Mouse (Mus musculus): ENCODE data around the gene Dync1i1. TPM values are rescaled to one million over a fixed set of nuclear protein-coding genes. Genes with fewer than 3 reads are reported as not detected.

Dync1i1 gene
- total and polyA plus RNA-seq, 3 experiments: not detected

DNA sequence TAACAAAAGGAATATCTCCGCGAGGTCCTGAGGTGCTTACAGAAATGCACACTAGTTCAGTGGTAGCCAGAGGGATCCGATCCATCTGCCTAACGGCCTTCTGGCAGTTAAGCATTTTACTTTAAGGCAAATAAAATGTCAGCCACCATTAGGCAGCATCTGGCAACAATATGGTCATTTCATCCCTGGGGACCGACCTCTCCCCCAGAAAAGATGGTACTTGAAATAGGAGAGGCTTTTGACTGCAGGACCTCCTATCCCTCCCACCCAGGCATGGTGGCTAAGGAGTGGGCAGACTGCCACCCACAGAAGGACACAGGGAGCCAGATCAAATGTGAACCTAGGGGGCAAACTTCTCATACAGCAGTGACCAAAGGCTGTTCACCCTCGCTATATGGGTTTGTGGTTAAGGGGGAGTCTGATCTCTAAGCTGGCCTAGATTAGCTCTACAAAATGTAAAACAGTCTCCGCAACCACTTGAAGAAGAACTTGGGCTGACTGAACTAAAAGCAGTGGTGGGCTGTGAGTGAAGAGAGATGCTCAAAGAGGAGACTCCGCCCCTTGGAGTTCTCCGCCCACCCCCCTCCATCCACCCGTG is 231.0 kb downstream of the Dync1i1 start:
- Histone ChIP-seq H3K9ac (ENCODE audit: control insufficient read depth, low read depth, low read length, poor library complexity, severe bottlenecking) (no peak overlapping the region), H3K27me3 (ENCODE audit: control insufficient read depth in 1 of 2, insufficient read depth in 2 of 2, low read length in 2 of 2) (no peaks in the 10 kb centered on the region), H3K79me2 (ENCODE audit: control insufficient read depth, insufficient read depth, low read length, poor library complexity) (no peaks in the 10 kb centered on the region), H3K4me3 (ENCODE audit: control insufficient read depth in 1 of 2, insufficient read depth in 1 of 2, low read depth in 2 of 2, low read length in 2 of 2) (no peak overlapping the region), H3K27ac (ENCODE audit: control insufficient read depth, low read depth, low read length) (no peak overlapping the region), H3K9me3 (replicated peaks; ENCODE audit: insufficient read depth, low read length) (no peaks in the 10 kb centered on the region), H3K36me3 (ENCODE audit: control insufficient read depth in 1 of 2, insufficient read depth in 2 of 2, low read length in 2 of 2) (no peaks in the 10 kb centered on the region), H3K4me1 (ENCODE audit: control insufficient read depth in 1 of 2, insufficient read depth in 2 of 2, low read length in 2 of 2) (no peaks in the 10 kb centered on the region)
- DNase-seq (ENCODE audit: low read depth, low spot score): no peak
- no peak for TF ChIP-seq MXI1 (IDR thresholded peaks at IDR 0.05; ENCODE audit: low read depth, low read length)
- TF ChIP-seq MAX (IDR thresholded peaks at IDR 0.05; ENCODE audit: low read length): no peak
- no peak for TF ChIP-seq CHD1 (IDR thresholded peaks at IDR 0.05; ENCODE audit: low read depth, low read length)
- no peak for TF ChIP-seq EP300 (IDR thresholded peaks at IDR 0.05; ENCODE audit: low read depth in 1 of 2, low read length in 2 of 2)
- no peak for TF ChIP-seq MYB (IDR thresholded peaks at IDR 0.05; ENCODE audit: low read depth, low read length)

DNA sequence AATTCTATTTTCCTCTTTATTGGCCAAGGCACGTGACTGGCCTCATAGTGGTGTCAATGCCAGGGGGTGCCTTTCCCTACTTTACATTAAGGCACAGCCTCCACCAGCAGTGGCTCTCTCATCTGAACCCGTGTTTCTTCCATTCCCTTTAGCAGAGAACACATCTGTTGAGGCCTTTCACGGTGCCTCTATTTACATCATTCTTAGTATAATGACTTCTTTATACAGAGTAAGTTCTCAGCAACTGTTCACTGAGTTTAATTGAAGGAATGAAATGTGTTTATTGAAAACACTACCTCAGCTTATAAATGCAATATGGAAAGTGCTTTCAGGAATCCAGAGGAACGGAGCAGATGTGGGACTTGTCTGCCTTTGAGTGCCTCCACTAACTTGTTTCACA is 235.3 kb downstream of the Dync1i1 start:
- H3K27ac ChIP-seq (ENCODE audit: control insufficient read depth, low read depth, low read length): no peak overlapping the region
- H3K4me3 ChIP-seq (ENCODE audit: control insufficient read depth in 1 of 2, insufficient read depth in 1 of 2, low read depth in 2 of 2, low read length in 2 of 2): no peak overlapping the region
- H3K27me3 ChIP-seq (ENCODE audit: control insufficient read depth in 1 of 2, insufficient read depth in 2 of 2, low read length in 2 of 2): no peaks in the 10 kb centered on the region
- no peaks in the 10 kb centered on the region for H3K9me3 ChIP-seq (replicated peaks; ENCODE audit: insufficient read depth, low read length)
- H3K9ac ChIP-seq (ENCODE audit: control insufficient read depth, low read depth, low read length, poor library complexity, severe bottlenecking): no peak overlapping the region
- no peaks in the 10 kb centered on the region for H3K36me3 ChIP-seq (ENCODE audit: control insufficient read depth in 1 of 2, insufficient read depth in 2 of 2, low read length in 2 of 2)
- no peaks in the 10 kb centered on the region for H3K79me2 ChIP-seq (ENCODE audit: control insufficient read depth, insufficient read depth, low read length, poor library complexity)
- H3K4me1 ChIP-seq (ENCODE audit: control insufficient read depth in 1 of 2, insufficient read depth in 2 of 2, low read length in 2 of 2): no peaks in the 10 kb centered on the region
- DNase-seq (ENCODE audit: low read depth, low spot score): no peak
- TF ChIP-seq USF1 (IDR thresholded peaks at IDR 0.05; ENCODE audit: low read depth, low read length): no peak
- TF ChIP-seq ZMIZ1 (IDR thresholded peaks at IDR 0.05; ENCODE audit: low read depth, low read length): no peak
- TF ChIP-seq CTCF (IDR thresholded peaks at IDR 0.05 in 2 of 3, conservative IDR thresholded peaks at IDR 0.05 in 1 of 3; ENCODE audit: control insufficient read depth in 1 of 3, insufficient read depth in 1 of 3, low read depth in 2 of 3, low read length in 3 of 3, poor library complexity in 1 of 3, severe bottlenecking in 1 of 3): no peak

DNA sequence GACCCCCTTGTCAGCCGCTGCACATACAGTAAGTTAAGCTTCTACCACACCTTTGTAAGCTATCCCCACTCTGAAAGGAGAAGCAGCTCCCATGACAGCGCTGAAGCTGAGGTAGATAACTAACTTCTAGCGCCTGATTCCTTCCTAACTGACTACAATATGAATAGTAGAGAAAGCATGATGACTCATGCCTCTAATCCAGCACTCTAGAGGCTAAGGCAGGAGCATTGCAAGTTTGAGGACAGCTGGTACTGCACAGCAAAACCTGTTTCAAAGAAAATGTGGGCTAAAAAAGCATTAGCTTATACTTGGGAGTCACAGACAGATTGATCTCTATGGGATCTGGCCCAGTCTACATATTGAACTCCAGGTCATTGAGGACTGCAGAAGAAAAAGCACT is 236.5 kb downstream of the Dync1i1 start:
- Histone ChIP-seq H3K9ac (ENCODE audit: control insufficient read depth, low read depth, low read length, poor library complexity, severe bottlenecking) (no peak overlapping the region), H3K36me3 (ENCODE audit: control insufficient read depth in 1 of 2, insufficient read depth in 2 of 2, low read length in 2 of 2) (no peaks in the 10 kb centered on the region), H3K79me2 (ENCODE audit: control insufficient read depth, insufficient read depth, low read length, poor library complexity) (no peaks in the 10 kb centered on the region), H3K27ac (ENCODE audit: control insufficient read depth, low read depth, low read length) (no peak overlapping the region), H3K27me3 (ENCODE audit: control insufficient read depth in 1 of 2, insufficient read depth in 2 of 2, low read length in 2 of 2) (no peaks in the 10 kb centered on the region), H3K4me3 (ENCODE audit: control insufficient read depth in 1 of 2, insufficient read depth in 1 of 2, low read depth in 2 of 2, low read length in 2 of 2) (no peak overlapping the region), H3K4me1 (ENCODE audit: control insufficient read depth in 1 of 2, insufficient read depth in 2 of 2, low read length in 2 of 2) (no peaks in the 10 kb centered on the region), H3K9me3 (replicated peaks; ENCODE audit: insufficient read depth, low read length) (no peaks in the 10 kb centered on the region)
- DNase-seq (ENCODE audit: low read depth, low spot score): no peak
- TF ChIP-seq CTCF (IDR thresholded peaks at IDR 0.05 in 2 of 3, conservative IDR thresholded peaks at IDR 0.05 in 1 of 3; ENCODE audit: control insufficient read depth in 1 of 3, insufficient read depth in 1 of 3, low read depth in 2 of 3, low read length in 3 of 3, poor library complexity in 1 of 3, severe bottlenecking in 1 of 3) (no peak), RAD21 (IDR thresholded peaks at IDR 0.05; ENCODE audit: low read depth, low read length) (no peak), POLR2AphosphoS5 (IDR thresholded peaks at IDR 0.05; ENCODE audit: borderline replicate concordance, low read depth, low read length) (no peak), RCOR1 (IDR thresholded peaks at IDR 0.05; ENCODE audit: low read depth, low read length) (no peak), SIN3A (IDR thresholded peaks at IDR 0.05; ENCODE audit: low read length) (no peak), CHD1 (IDR thresholded peaks at IDR 0.05; ENCODE audit: low read depth, low read length) (no peak), GABPA (IDR thresholded peaks at IDR 0.05; ENCODE audit: low read depth, low read length) (no peak), MYB (IDR thresholded peaks at IDR 0.05; ENCODE audit: low read depth, low read length) (no peak), POLR2A (IDR thresholded peaks at IDR 0.05; ENCODE audit: control insufficient read depth in 1 of 2, insufficient read depth in 1 of 2, low read depth in 1 of 2, low read length in 2 of 2, poor library complexity in 1 of 2) (no peak), TCF12 (IDR thresholded peaks at IDR 0.05; ENCODE audit: low read depth, low read length) (no peak), NELFE (IDR thresholded peaks at IDR 0.05; ENCODE audit: low read depth, low read length) (no peak), ETS1 (IDR thresholded peaks at IDR 0.05; ENCODE audit: low read depth, low read length) (no peak), MAZ (IDR thresholded peaks at IDR 0.05; ENCODE audit: low read depth, low read length) (no peak)
